Mouse (Mus musculus) cerebral cortex, adult 2 months (tissue): ENCODE results near the gene Vmn1r233.

Experiments used
- WGBS: fragments of 180-500 bp; shearing (Covaris S2); methylation state at CpG from one replicate; pipeline ENCODE4 v1.1.7; 2018; 5-methylcytosine and 5-hydroxymethylcytosine counted together

Gene Vmn1r233

DNA sequence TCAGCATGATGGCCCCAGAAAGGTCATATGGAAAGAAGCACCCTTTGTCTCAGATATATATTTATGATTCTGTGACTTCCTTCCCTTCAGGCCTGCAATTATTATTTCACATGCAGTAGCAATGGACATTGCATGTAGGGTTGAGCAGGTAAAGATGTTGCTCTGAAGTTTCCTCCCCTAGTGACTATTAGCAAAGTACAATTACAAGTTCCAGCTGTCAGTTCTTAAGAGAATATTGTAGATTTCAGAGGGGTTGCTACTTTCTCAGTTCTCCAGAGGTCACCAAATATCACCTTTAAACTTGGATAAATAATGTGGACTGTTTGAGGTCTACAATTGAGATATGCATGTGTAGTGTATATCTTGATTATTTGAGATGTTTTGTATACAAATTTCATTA, at the start of gene Vmn1r233:
TSS of gene Vmn1r233 (minus strand) at position 101 of the 400 bp plus-strand sequence.

DNA sequence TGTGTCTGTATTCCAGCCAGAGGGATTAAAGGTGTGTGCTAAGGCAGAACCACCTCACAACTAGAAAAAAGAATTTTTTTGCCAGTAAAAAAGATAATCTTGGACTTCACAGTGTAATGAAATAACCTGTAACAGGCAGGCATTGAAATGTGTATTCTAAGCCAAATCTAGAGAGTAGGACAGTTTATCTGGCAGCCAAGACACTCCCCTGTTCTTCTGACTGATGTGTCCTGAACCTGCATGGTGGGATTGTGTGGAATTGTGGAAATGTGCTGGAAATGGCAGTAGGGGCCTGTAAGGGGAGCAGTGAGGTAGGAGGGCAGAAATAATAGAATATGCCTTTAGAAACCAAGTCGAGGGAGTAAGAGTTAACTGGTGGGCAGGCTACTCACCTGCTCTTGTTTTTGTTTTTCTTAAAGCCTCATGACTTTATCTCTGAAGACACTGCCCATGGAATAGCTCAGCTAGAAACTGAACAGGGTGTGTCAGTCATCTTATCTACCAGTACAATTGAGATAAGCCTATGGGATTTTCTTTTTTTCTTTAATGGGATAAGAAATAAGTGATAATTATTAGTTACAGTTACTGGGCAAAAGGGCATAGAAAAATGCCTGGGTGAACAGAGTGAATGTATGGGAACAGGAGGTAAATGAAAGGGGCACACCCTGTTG, 22.3 kb upstream of the Vmn1r233 start:
- WGBS: 89% methylated on average over 1 of the region's 1 CpGs

GRCm38 (mm10) chr17:21009726-21010125, 13.5 kb upstream of the Vmn1r233 start:
- WGBS: 13% methylated on average over 1 of the region's 1 CpGs

DNA sequence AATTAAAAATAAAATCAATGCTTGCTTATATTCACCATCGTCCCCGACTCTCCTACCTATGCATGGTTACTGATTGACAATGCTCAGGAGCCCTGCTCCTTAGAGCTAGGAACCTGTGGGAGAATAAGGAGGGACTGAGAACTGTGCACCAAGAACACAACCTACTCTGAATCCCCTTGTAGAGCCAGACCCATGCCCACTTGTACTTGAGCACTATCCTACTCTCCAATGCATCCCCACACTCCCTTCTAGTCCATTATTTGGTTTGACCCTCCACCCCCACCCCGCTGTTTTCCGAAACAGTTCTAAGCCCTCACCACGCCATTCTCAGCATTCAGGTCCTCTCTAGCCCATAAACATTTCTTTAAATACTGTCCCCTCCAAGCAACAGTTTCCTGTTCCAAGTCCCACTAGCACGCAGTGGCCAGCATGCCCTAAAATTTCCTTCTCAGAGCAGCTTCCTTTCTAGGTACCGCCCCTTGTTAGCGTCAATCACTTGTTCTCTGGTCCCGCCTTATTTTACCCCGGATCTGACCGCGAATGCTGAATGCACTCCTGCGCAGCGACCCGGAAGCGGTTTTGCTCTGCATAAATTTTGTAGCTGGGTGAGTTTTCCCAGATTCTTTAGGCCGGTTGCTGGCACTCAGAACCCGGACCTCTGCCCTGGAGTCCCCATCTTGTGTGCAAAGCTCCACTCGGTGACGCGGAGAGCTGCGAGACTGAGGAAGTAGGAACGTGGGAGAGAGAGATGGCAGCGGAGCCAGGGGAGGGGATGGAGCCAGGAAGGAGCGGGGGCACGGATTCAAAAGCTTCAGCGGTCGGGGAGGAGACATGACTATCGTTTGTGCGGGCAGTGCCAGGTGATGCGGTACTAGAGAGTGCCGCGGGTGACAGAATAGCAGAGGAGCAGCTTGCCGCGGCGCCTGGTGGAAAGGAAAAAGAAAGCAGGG, 12.4 kb upstream of the Vmn1r233 start, which contains the start of gene Zfp160:
TSS of gene Zfp160 (plus strand) at position 522 of the 950 bp plus-strand sequence.
- WGBS: 4% methylated on average over 36 of the region's 36 CpGs

DNA sequence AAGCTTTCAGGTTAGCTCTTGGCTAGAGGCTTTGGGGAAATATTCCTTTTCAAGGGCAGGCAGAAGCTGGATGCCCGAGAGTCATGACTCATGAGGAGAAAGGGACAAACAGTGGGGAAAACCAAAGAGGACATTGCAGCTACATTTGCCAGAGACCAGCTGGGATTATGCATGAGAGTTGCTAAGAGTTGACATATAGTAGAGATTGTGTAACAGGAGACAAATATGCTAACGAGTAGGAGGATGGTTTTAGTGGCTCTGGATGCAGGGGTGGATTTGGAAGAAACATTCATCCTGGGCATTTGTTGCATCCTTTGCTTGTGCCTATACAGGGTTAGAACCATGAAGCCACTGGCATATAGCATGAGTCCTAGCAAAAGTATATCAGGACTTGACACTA, 2.5 kb downstream of the Vmn1r233 start:
- WGBS: 47% methylated on average over 2 of the region's 2 CpGs

DNA sequence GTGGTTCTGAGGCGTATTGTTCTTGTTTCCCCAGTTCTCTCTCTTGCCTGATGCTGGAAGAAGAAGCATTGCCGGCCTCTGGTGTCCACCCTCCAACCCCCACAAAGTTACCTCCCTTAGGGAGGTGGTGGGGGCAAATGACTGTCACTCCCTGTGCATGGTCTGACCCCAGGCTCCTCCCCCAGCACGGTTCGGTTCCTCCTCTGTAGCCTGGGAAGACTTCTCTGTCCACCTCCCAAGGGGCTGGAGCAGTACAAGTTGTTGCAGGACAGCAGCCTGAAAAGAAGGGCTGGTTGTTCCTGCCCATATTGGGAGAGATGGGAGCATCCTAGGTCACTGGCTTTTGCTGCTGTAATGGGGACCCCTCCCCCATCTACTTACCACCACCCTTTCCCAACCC, 30.8 kb downstream of the Vmn1r233 start:
- 90% methylated on average over 4 of the region's 4 CpGs for WGBS

DNA sequence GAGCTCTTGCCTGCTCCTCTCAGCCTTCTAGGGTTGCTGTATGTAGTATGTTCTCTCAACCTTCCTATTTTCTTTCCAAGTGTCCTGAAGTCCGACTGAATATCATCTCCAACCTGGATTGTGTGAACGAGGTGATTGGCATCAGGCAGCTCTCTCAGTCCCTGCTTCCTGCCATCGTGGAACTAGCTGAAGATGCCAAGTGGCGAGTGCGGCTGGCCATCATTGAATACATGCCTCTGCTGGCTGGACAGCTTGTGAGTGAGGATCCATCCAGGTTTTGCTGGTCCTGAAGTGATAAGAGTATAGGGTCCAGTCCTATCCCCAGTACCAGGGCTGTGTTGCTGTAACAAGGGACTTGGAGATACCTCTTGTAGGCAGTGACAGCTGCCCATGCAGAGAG, 35.9 kb downstream of the Vmn1r233 start:
- WGBS: 96% methylated on average over 5 of the region's 5 CpGs

GRCm38 (mm10) chr17:20946026-20946565, 50.2 kb downstream of the Vmn1r233 start:
- 0% methylated on average over 13 of the region's 13 CpGs for WGBS

DNA sequence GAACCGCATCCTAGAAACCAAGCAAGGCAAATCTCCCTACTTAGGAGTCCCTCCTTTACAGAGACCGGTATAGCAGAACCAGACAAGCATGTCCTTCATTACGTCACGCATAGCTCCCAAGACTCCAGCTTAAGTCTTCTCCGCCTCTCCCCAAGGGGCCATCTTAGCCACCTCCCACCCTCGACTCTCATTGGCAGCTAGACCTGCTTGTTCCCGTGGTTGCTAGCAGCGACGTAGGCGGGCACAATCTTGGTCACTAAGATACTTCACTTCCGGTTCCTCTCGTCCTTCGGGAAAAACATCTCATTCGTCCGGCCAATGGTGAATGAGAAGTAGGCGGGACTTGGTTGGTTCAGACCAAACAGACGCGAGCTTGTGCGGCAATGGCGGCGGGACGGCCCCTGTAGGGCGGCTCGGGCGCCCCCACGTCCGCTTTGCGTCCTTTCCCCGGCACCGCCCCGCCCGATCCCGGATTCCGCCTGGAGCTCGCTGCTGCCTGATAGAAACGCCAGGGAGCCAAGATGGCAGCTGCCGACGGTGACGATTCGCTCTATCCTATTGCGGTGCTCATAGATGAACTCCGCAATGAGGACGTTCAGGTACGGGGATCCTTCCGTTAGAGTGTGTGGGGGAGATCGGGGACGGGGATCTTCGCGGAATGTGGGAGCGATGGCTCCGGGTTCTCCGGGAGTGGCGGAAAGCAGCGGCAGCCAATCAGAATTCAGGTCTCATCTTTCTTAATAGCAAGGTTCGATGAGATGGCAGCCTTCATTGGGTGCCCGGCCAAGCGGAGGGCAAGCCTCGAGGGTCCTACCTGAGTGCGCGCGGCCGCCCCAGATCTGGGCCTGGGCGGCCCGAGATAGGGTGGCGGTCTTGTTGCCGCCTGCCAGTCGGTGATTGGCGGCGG, 51.0 kb downstream of the Vmn1r233 start, which contains the start of gene Ppp2r1a:
TSS of gene Ppp2r1a (plus strand) at position 327 of the 907 bp plus-strand sequence.
- WGBS: under 1% methylated on average over 69 of the region's 69 CpGs

DNA sequence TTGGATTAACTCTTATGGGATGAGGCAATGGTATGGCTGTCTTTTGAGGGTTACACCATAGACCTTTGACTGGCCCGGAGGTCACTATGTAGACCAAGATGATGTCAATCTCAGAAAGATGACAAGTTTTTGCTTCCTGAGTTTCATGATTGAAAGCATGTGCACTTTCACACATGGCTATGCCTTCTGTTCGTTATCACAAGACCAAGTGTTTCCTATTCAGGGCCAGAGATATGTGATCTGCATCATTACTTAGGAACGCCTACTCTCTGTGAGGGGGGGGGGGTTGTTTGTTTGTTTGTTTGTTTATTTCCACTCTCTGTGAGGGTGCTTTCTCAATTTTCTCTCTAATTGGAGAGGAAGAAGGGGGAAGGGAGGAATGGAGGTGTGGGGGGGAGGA, 52.0 kb downstream of the Vmn1r233 start:
- WGBS: 36% methylated on average over 3 of the region's 3 CpGs
